Mouse (Mus musculus): ENCODE measurements around the gene Hsd17b14. TPM values are rescaled to one million over a fixed set of nuclear protein-coding genes. Genes with fewer than 3 reads are reported as not detected.
A peak's percentile ranks its signal among the peaks of the same experiment; 100 is the strongest.

Hsd17b14 gene
- polyA plus RNA-seq (2015; fragmentation: Nextera tagmentation; extraction: Ambion mirVana) = 0.73 and 1.2 TPM in 2 replicates

DNA sequence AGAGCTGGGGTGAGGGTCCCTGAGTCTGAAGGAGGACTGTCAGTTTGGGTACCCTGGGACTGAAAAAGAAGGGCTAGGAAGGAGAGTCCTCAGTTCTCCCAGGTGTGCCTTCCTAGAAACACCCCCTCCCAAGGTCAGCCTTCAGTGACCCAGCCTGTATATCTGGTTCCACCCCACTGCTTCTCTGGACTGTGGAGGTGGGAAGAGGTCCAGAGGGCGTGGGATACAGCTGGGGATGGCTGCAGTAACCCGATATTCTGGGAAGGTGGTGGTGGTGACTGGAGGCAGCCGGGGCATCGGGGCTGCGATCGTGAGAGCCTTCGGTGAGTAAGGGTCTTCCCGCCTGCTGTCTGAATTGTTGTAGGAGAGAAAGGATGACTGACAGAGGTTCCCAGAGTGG, at the start of gene Hsd17b14:
Gene Hsd17b14, plus strand, starts transcription at position 150 of the 400 bp plus-strand sequence.
- no peaks in the 10 kb centered on the region for H3K27me3 ChIP-seq (replicated peaks; ENCODE audit: control insufficient read depth, insufficient read depth, low read length)
- no peak within 1 kb of the TSS for H3K27ac ChIP-seq (ENCODE audit: low read depth, low read length)
- TF ChIP-seq CTCF (IDR thresholded peaks at IDR 0.05; ENCODE audit: low read depth) = no peak
- no peaks in the 10 kb centered on the region for H3K9me3 ChIP-seq (ENCODE audit: control insufficient read depth)
- no peak for ATAC-seq
- H3K4me2 ChIP-seq (replicated peaks; ENCODE audit: low read depth) = no peak within 1 kb of the TSS
- no peak within 1 kb of the TSS for H3K4me3 ChIP-seq (ENCODE audit: low read depth, low read length)
- H3K4me1 ChIP-seq (replicated peaks; ENCODE audit: control insufficient read depth, insufficient read depth, low read length) = no peaks in the 10 kb centered on the region
- no peak within 1 kb of the TSS for H3K9ac ChIP-seq (ENCODE audit: low read depth, low read length)
- no peaks in the 10 kb centered on the region for H3K36me3 ChIP-seq (ENCODE audit: control insufficient read depth, insufficient read depth)
- 42% methylated on average over 8 of the region's 8 CpGs for WGBS

DNA sequence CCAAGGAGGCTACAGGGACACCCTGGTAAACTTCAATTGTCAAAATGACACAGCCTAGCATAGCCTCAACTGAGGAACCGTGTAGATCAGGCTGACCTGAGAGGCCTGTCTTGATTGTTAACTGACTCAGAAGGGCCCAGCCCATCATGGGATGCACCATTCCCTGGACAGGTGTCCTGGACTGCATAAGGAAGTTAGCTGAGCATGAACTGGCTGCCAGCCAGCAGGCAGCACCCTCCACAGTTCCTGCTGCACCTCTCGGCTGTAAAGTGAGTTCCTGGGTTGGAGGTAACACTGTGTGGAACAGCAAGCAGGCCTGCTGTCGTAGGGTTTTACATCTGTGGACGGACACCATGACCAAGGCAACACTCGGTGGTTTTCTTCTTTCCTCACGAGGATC, 47.1 kb upstream of the Hsd17b14 start:
- no peak for TF ChIP-seq CTCF (IDR thresholded peaks at IDR 0.05; ENCODE audit: low read depth)
- H3K4me2 ChIP-seq (replicated peaks; ENCODE audit: low read depth) = peak overlapping the region; percentile 87; the same call in 1 of the 2 replicates
- WGBS = 32% methylated on average over 6 of the region's 6 CpGs

DNA sequence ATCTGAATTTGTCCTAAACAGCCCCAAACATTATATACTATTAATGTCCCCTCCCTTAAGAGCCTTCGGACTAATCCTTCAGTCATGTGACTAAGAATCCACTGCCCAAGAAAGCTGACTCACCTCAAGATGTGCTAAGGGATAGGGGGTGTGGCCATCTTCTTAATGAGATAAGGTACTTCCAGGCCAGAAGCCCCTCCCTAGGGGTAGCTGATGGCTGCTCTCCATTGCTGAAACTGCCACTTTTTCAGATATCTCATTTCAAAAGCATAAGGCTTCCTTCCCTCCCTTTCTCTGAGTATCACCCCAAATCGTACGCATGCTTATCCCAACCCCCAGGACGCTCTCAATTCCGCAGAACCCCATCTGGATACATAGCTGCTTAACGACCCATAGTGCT, 46.1 kb upstream of the Hsd17b14 start:
- 0 out of 2 replicates have a peak, but pooled peaks cover 14% of the 10 kb centered on the region for H3K4me1 ChIP-seq (replicated peaks; ENCODE audit: control insufficient read depth, insufficient read depth, low read length)
- H3K4me3 ChIP-seq (ENCODE audit: low read depth, low read length) = 0 out of 2 replicates have a peak overlapping the region, but pooled peaks have one; percentile 67
- H3K9me3 ChIP-seq (ENCODE audit: control insufficient read depth) = no peaks in the 10 kb centered on the region
- no peaks in the 10 kb centered on the region for H3K27me3 ChIP-seq (replicated peaks; ENCODE audit: control insufficient read depth, insufficient read depth, low read length)
- peak overlapping the region; percentile 87 for H3K27ac ChIP-seq (ENCODE audit: low read depth, low read length)
- WGBS = 60% methylated on average over 6 of the region's 6 CpGs
- peak overlapping the region; percentile 87 for H3K4me2 ChIP-seq (replicated peaks; ENCODE audit: low read depth)
- 0 out of 2 replicates have a peak, but pooled peaks have one; percentile 12 for ATAC-seq
- no peak for TF ChIP-seq CTCF (IDR thresholded peaks at IDR 0.05; ENCODE audit: low read depth)
- no peak overlapping the region for H3K9ac ChIP-seq (ENCODE audit: low read depth, low read length)
- H3K36me3 ChIP-seq (ENCODE audit: control insufficient read depth, insufficient read depth) = peaks cover 14% of the 10 kb centered on the region; the same call in 1 of the 2 replicates

More for the DNA sequence above, 47.1 kb upstream of the Hsd17b14 start:
- Histone ChIP-seq H3K9ac (ENCODE audit: low read depth, low read length) (no peak overlapping the region), H3K27ac (ENCODE audit: low read depth, low read length) (peak overlapping the region; percentile 87), H3K4me3 (ENCODE audit: low read depth, low read length) (no peak overlapping the region), H3K27me3 (replicated peaks; ENCODE audit: control insufficient read depth, insufficient read depth, low read length) (no peaks in the 10 kb centered on the region), H3K9me3 (ENCODE audit: control insufficient read depth) (no peaks in the 10 kb centered on the region), H3K4me1 (replicated peaks; ENCODE audit: control insufficient read depth, insufficient read depth, low read length) (0 out of 2 replicates have a peak, but pooled peaks cover 14% of the 10 kb centered on the region), H3K36me3 (ENCODE audit: control insufficient read depth, insufficient read depth) (peaks cover 24% of the 10 kb centered on the region; the same call in 1 of the 2 replicates)
- peak; percentile 67 for ATAC-seq

DNA sequence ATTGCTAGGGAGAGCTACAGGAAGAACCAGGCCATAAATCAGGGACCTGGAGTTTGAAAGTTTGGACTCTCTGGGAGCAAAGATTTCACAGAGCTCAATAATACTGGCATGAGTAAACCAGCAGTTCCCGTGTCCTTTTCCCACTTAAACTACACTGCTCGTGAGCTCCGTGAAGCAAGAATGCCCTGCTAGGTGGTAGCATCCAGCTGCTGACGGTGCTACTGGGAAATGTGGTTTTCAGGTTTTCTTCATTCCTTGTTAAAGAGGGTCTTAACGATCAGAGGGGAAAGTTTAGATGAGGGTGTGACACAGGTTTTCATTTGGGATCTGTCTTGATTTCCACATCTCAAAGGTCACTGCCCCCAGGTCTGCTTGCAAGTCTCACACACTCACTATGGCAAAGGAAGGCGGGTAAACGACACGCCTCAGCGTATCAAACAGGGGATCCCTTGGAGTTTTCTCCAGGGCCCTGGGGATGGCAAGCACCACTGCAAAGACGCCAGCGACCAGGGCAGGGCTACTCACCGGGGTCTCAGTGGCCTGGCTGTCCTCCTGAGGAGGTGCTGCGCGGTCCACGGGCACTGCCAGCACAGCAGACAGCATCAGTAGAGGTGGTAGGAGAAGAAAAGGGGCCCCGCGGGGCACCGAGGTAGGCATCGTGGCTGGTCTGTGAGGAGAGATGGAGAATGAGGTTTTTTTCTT, 45.4 kb upstream of the Hsd17b14 start:
- Histone ChIP-seq H3K9me3 (ENCODE audit: control insufficient read depth) (no peaks in the 10 kb centered on the region), H3K9ac (ENCODE audit: low read depth, low read length) (peak overlapping the region; percentile 70), H3K4me1 (replicated peaks; ENCODE audit: control insufficient read depth, insufficient read depth, low read length) (0 out of 2 replicates have a peak, but pooled peaks cover 14% of the 10 kb centered on the region), H3K27ac (ENCODE audit: low read depth, low read length) (peak overlapping the region; percentile 87), H3K36me3 (ENCODE audit: control insufficient read depth, insufficient read depth) (peaks cover 11% of the 10 kb centered on the region; the same call in 1 of the 2 replicates), H3K27me3 (replicated peaks; ENCODE audit: control insufficient read depth, insufficient read depth, low read length) (no peaks in the 10 kb centered on the region), H3K4me2 (replicated peaks; ENCODE audit: low read depth) (peak overlapping the region; percentile 87), H3K4me3 (ENCODE audit: low read depth, low read length) (peak overlapping the region; percentile 67)
- 14% methylated on average over 19 of the region's 19 CpGs for WGBS
- no peak for TF ChIP-seq CTCF (IDR thresholded peaks at IDR 0.05; ENCODE audit: low read depth)
- ATAC-seq = peak; percentile 11; the same call in 1 of the 2 replicates

DNA sequence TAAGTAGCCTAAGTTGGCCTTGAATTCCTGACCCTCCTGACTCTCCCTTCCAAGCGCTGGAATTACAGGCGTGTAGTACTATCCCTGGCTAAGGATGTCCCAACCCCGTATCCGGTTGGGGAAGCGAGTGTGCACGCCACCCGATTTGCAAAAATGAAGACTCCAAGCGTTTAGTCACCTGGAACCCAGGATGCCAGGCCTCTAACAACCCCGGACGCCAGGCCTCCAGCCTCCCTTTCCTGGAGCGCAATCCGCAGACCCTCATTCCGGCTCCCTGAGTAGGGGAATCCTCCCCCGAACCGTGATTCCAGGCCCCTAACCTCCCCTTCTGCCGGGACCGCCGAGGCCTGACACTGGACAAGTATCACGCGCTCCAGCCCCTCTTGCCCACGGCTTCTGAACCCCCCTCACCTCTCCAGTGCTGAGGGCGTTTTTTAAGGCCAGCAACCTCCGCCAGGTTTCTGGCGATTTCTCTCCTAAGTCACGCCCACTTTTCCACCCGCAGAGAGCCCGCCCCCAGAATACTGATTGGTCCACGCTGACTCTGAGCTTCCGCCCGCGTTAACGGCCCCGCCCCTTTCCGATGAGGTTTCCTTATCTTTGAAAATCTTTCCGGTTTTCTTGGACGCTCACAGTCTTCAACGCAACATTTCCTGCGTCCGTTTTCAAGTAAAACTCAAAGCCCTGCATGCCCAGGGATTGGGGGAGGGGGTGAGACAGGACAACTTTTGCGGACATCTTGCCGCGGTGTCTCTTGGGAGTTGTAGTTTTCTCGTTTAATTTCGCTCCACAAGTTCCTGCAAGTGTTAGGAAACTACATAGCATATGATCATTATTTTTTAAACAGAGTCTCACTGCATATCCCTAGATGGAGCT, 44.5 kb upstream of the Hsd17b14 start, which contains the start of gene Nucb1:
Gene Nucb1, minus strand, starts transcription at position 495 of the 876 bp plus-strand sequence.
- no peak for TF ChIP-seq CTCF (IDR thresholded peaks at IDR 0.05; ENCODE audit: low read depth)
- no peaks in the 10 kb centered on the region for H3K9me3 ChIP-seq (ENCODE audit: control insufficient read depth)
- H3K4me3 ChIP-seq (ENCODE audit: low read depth, low read length) = peak within 1 kb of the TSS; percentile 67
- under 1% methylated on average over 44 of the region's 44 CpGs for WGBS
- ATAC-seq = peak; percentile 74
- peak within 1 kb of the TSS; percentile 70 for H3K9ac ChIP-seq (ENCODE audit: low read depth, low read length)
- peak within 1 kb of the TSS; percentile 87 for H3K4me2 ChIP-seq (replicated peaks; ENCODE audit: low read depth)
- H3K4me1 ChIP-seq (replicated peaks; ENCODE audit: control insufficient read depth, insufficient read depth, low read length) = 0 out of 2 replicates have a peak, but pooled peaks cover 14% of the 10 kb centered on the region
- peaks cover 6% of the 10 kb centered on the region; the same call in 1 of the 2 replicates for H3K36me3 ChIP-seq (ENCODE audit: control insufficient read depth, insufficient read depth)
- H3K27ac ChIP-seq (ENCODE audit: low read depth, low read length) = peak within 1 kb of the TSS; percentile 87
- H3K27me3 ChIP-seq (replicated peaks; ENCODE audit: control insufficient read depth, insufficient read depth, low read length) = no peaks in the 10 kb centered on the region

All from intestine, postnatal 0 days (tissue).